Mouse (Mus musculus) ES-Bruce4 (cell line): Measurements from ENCODE around the gene Foxp4. TPM values are rescaled to one million over a fixed set of nuclear protein-coding genes. Genes with fewer than 3 reads are reported as not detected.

Experiments used
- H3K27ac ChIP-seq: 2 replicates; pipeline ENCODE4 v1.5.1; 2012; ENCODE audit warnings: low read length, inconsistent platforms; ENCODE audit not compliant: insufficient read depth
- H3K27me3 ChIP-seq: 2 replicates; pipeline ENCODE4 v1.6.1; 2012; ENCODE audit warnings: mild to moderate bottlenecking, low read length, inconsistent platforms; ENCODE audit not compliant: control insufficient read depth, poor library complexity, insufficient read depth, severe bottlenecking
- H3K36me3 ChIP-seq: 2 replicates; pipeline ENCODE4 v1.6.1; 2012; ENCODE audit warnings: inconsistent platforms, mild to moderate bottlenecking, low read length, moderate library complexity; ENCODE audit not compliant: control insufficient read depth, poor library complexity, insufficient read depth, severe bottlenecking
- H3K4me1 ChIP-seq: one replicate; pipeline ENCODE4 v1.8.1; 2011; ENCODE audit warnings: low read length; ENCODE audit not compliant: control insufficient read depth, insufficient read depth
- H3K4me3 ChIP-seq: 2 replicates; pipeline ENCODE4 v1.5.1; 2011; ENCODE audit warnings: low read depth, mild to moderate bottlenecking, low read length
- H3K9ac ChIP-seq: 2 replicates; pipeline ENCODE4 v1.6.1; 2012; ENCODE audit warnings: low read depth, mild to moderate bottlenecking, inconsistent platforms; ENCODE audit not compliant: poor library complexity, severe bottlenecking
- H3K9me3 ChIP-seq: replicated peaks from 2 replicates; pipeline ENCODE4 v1.6.1; 2012; ENCODE audit warnings: mild to moderate bottlenecking, low read length, inconsistent platforms; ENCODE audit not compliant: control insufficient read depth, poor library complexity, insufficient read depth, severe bottlenecking
- CTCF ChIP-seq: IDR thresholded peaks from one replicate; pipeline ENCODE4 v1.8.1; 2011; ENCODE audit warnings: low read depth, low read length
- EP300 ChIP-seq: IDR thresholded peaks from 2 replicates; pipeline ENCODE4 v1.6.1; 2011; ENCODE audit warnings: low read depth, low read length; ENCODE audit not compliant: insufficient read depth
- POLR2A ChIP-seq: IDR thresholded peaks from one replicate; pipeline ENCODE4 v1.8.1; 2011; ENCODE audit warnings: low read length; ENCODE audit not compliant: insufficient read depth
- polyA plus RNA-seq: library from polyadenylated mRNA; stranded (reverse); fragments of >200 nt; gene quantifications from 2 replicates; pipeline ENCODE4 v1.2.4, GENCODE M21; 2011; ENCODE audit warnings: low read depth; ENCODE audit not compliant: missing spikeins, insufficient read depth, insufficient read length

The Foxp4 gene
- polyA plus RNA-seq, 1 experiment: 44.2 TPM

DNA sequence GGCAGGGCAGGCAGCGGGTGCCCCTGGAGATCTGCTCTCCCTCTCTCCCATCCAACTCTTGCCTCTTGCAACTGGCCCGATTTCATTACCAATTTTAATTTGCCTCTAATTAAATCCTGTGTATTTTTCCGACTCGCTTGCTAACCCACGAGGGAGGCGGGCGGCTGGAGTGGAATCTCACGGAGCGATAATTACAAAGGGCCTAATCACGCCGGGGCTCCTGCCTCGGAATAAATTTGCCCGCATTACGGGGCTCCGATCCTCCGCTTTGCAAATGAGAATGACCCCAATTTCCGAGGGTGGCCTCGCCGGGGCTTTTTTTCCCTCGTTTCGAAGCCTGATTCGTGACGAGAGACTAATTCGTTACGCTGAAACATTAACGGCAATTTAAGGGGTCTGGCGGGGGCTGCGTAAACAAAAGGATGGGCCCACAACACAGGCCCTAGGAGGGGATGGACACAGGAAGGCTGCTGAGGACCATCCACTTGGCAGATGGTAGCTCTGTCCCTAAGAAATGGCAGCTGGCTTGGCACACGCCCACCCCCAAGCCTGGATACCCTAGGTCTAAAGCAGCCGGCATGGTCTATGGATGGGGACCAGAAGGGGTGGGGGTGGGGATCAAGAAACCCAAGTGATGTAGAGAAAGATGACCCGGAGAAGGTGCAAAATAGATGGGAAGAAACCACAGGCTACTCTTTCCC is 52.0 kb downstream of the Foxp4 start:
- Histone ChIP-seq H3K4me1 (peaks cover 17% of the 10 kb centered on the region), H3K9ac (no peak overlapping the region), H3K4me3 (no peak overlapping the region), H3K27ac (no peak overlapping the region), H3K9me3 (no peaks in the 10 kb centered on the region), H3K36me3 (peaks cover 7% of the 10 kb centered on the region), H3K27me3 (no peaks in the 10 kb centered on the region)
- TF ChIP-seq EP300 (no peak), POLR2A (no peak), CTCF (no peak)

DNA sequence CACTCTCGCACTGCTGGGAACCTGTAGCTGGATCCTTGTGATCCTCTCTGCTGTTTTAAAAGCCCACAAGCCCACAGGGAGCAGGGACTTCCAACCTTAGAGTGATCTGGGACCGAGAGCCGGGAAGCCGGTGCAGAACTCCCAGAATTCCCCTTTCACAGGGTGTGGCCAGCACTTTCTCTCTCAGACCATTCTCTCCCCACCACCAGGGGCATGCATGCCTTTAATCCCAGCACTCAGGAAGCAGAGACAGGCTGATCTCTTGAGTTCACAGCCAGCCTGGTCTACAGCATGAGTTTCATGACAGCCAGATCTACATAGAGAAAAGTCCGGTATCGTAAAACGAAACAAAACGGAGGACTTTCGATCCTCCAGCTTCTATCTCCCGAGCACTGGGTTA is 54.6 kb downstream of the Foxp4 start:
- Histone ChIP-seq H3K36me3 (peaks cover 7% of the 10 kb centered on the region), H3K27ac (no peak overlapping the region), H3K4me1 (no peaks in the 10 kb centered on the region), H3K27me3 (no peaks in the 10 kb centered on the region), H3K9me3 (no peaks in the 10 kb centered on the region), H3K9ac (no peak overlapping the region), H3K4me3 (no peak overlapping the region)
- TF ChIP-seq CTCF: no peak
- no peak for TF ChIP-seq POLR2A
- no peak for TF ChIP-seq EP300

DNA sequence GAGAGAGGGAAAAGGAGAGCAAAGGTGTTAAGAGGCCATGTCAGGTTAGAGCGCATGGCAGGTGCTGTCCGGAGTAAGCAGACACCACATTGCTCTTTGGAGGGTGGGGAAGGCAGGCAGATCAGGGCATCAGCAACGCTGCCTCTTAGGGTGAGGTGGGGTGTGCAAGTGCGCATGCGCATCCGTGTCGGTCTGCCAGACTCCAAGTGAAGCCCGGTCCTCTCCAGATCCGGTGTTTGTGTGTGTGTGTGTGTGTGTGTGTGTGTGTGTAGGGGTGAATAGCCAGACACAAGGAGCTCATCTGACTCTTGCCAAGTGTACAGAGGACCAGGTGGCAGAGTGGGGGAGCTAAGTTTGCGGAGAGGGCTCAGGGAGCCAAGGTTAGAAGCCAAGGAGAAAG is 58.4 kb downstream of the Foxp4 start:
- Histone ChIP-seq H3K9ac (no peak overlapping the region), H3K27ac (no peak overlapping the region), H3K36me3 (peaks cover 4% of the 10 kb centered on the region), H3K4me1 (peaks cover 3% of the 10 kb centered on the region), H3K27me3 (no peaks in the 10 kb centered on the region), H3K9me3 (no peaks in the 10 kb centered on the region), H3K4me3 (no peak overlapping the region)
- TF ChIP-seq CTCF (no peak), EP300 (0 out of 2 replicates have a peak, but pooled peaks have one; percentile 7)

DNA sequence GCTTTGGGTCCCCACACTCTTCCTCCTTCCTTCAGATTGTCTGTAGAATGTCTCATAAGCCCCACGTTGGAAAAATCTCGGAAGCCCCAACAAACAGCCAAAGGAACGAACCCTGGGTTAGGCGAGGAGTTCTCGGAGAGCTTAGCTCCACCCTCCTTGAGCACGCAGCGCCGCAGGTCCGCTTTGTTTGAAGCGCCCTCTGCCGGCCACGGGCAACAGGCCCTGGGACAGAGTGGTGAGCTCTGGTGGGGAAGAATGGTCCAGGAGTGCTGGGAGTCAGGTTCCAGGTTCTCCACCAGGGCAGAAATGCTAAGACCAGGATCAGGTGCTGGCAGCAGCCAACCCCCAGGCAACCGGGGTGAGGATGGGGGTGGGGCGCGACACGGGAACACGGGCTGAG is 59.9 kb downstream of the Foxp4 start:
- peaks cover 4% of the 10 kb centered on the region for H3K4me1 ChIP-seq
- H3K27ac ChIP-seq: no peak overlapping the region
- peaks cover 4% of the 10 kb centered on the region; the same call in 1 of the 2 replicates for H3K36me3 ChIP-seq
- H3K27me3 ChIP-seq: no peaks in the 10 kb centered on the region
- H3K4me3 ChIP-seq: 0 out of 2 replicates have a peak overlapping the region, but pooled peaks have one; percentile 1
- H3K9ac ChIP-seq: peak overlapping the region; percentile 36; the same call in 1 of the 2 replicates
- TF ChIP-seq POLR2A: no peak
- 0 out of 2 replicates have a peak, but pooled peaks have one; percentile 13 for TF ChIP-seq EP300
- TF ChIP-seq CTCF: peak; percentile 92
- H3K9me3 ChIP-seq: no peaks in the 10 kb centered on the region

DNA sequence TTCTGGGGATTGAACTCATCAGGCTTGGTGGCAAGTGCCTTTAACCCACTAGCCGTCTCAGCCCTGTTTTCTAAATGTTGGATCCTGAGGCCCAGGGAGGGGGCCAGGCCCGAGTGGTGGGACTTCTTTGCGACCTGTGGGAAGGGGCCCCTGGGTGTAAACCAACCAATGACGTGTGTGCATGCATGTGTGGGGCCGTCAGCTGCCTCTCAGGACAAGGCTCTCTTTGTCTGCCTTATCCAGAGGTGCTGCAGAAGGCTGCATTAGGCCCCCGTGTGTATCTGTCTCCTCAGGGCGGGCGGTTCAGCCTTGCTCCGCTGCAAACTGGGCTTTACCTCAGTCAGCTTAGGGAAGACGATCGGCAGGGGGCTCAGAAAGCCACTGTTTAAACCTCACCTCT is 61.0 kb downstream of the Foxp4 start:
- Histone ChIP-seq H3K27me3 (no peaks in the 10 kb centered on the region), H3K36me3 (peaks cover 4% of the 10 kb centered on the region; the same call in 1 of the 2 replicates), H3K9me3 (no peaks in the 10 kb centered on the region), H3K4me3 (no peak overlapping the region), H3K27ac (no peak overlapping the region), H3K4me1 (peaks cover 4% of the 10 kb centered on the region), H3K9ac (no peak overlapping the region)
- TF ChIP-seq POLR2A: no peak

DNA sequence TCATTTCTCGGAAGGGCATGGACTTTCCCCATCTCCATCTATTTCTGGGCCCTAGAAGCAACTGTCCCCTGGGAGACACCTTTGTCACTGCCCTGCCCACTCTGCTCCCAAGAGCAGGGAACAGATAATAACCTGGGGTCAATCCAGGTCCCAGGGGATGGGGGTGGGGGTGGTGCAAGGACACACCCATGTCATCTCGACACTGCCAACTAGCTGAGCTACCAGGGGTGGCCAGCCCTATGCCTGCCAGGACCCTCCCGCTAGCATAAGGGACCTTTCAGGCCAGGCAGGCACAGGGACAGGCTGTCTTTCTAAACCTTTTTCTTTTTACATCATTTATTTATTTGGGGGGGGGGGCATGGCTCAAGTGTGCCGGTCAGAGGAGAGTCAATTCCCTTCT is 61.4 kb downstream of the Foxp4 start:
- no peak overlapping the region for H3K27ac ChIP-seq

More for the DNA sequence above, 61.4 kb downstream of the Foxp4 start:
- Histone ChIP-seq H3K4me3 (no peak overlapping the region), H3K4me1 (peaks cover 4% of the 10 kb centered on the region), H3K9ac (no peak overlapping the region), H3K27me3 (no peaks in the 10 kb centered on the region), H3K36me3 (0 out of 2 replicates have a peak, but pooled peaks cover under 1% of the 10 kb centered on the region), H3K9me3 (no peaks in the 10 kb centered on the region)
- TF ChIP-seq POLR2A (no peak), CTCF (no peak), EP300 (no peak)
